21 mouse cellular contexts compared by ENCODE assay signal in genomic region chr5:7302969-7303368, GRCm38 (mm10). TPM values are rescaled to one million over a fixed set of nuclear protein-coding genes. Genes with fewer than 3 reads are reported as not detected.
"Had no signal": no experiment of that assay in that cellular context is flagged by ENCODE, and none has a peak within 500 bp of the region (broad histone marks: within the 10 kb centered on the region; RNA-seq: fewer than 3 reads in every experiment).

No protein-coding gene starts in this region.

- H3K27ac ChIP-seq: limb, embryonic 15.5 days; liver, embryonic 12.5 days; neural tube, embryonic 13.5 days; stomach, postnatal 0 days had no signal

- H3K4me2 ChIP-seq: limb, embryonic 15.5 days; liver, embryonic 12.5 days; lung, embryonic 14.5 days; neural tube, embryonic 13.5 days had no signal

- H3K9ac ChIP-seq: limb, embryonic 15.5 days; liver, embryonic 12.5 days; lung, embryonic 14.5 days; neural tube, embryonic 13.5 days had no signal

- H3K9me3 ChIP-seq: limb, embryonic 15.5 days; liver, embryonic 12.5 days; neural tube, embryonic 13.5 days had no signal

- H3K4me3 ChIP-seq: limb, embryonic 15.5 days; liver, embryonic 12.5 days; neural tube, embryonic 13.5 days had no signal

- H3K4me1 ChIP-seq: limb, embryonic 15.5 days; liver, embryonic 12.5 days; neural tube, embryonic 13.5 days had no signal

- ATAC-seq: liver, embryonic 12.5 days had no signal

- DNase-seq: kidney, adult 18-20 months; kidney, postnatal 14 days; layer of hippocampus, adult 9-11 months; layer of hippocampus, postnatal 36 days; lung, embryonic 14.5 days; lung, postnatal 14 days; right cerebral cortex, adult 18-20 months; right cerebral cortex, postnatal 25 days; thymus, adult 2 months; thymus, postnatal 25 days had no signal

- H3K27me3 ChIP-seq: limb, embryonic 15.5 days; liver, embryonic 12.5 days; neural tube, embryonic 13.5 days had no signal

- H3K36me3 ChIP-seq: limb, embryonic 15.5 days; liver, embryonic 12.5 days; neural tube, embryonic 13.5 days had no signal

RNA-seq across cellular contexts. Expression of gene Tex47, which starts 0.9 kb away (rescaled TPM):
- total RNA-seq: layer of hippocampus, postnatal 36 days; left cerebral cortex, adult 8-10 months; left cerebral cortex, postnatal 25 days; megakaryocyte-erythroid progenitor cell, adult 5-6 weeks had no signal
- polyA plus RNA-seq: kidney, embryonic 14.5 days; limb, embryonic 11.5 days; liver, embryonic 12.5 days; liver, embryonic 16.5 days; thymus, adult 2 months; urinary bladder, adult 2 months had no signal

RNA-seq across cellular contexts. Expression of gene Zfp804b, which starts 41.6 kb away (rescaled TPM):
- total RNA-seq: megakaryocyte-erythroid progenitor cell, adult 5-6 weeks had no signal
- polyA plus RNA-seq: kidney, embryonic 14.5 days; liver, embryonic 12.5 days; thymus, adult 2 months; urinary bladder, adult 2 months had no signal
